Mouse (Mus musculus): ENCODE results near the gene Ifitm6. TPM values are rescaled to one million over a fixed set of nuclear protein-coding genes. Genes with fewer than 3 reads are reported as not detected.
A peak's percentile ranks its signal among the peaks of the same experiment; 100 is the strongest.

Gene Ifitm6
- polyA plus RNA-seq, 1 experiment from 2014 or later: 53.6 TPM

DNA sequence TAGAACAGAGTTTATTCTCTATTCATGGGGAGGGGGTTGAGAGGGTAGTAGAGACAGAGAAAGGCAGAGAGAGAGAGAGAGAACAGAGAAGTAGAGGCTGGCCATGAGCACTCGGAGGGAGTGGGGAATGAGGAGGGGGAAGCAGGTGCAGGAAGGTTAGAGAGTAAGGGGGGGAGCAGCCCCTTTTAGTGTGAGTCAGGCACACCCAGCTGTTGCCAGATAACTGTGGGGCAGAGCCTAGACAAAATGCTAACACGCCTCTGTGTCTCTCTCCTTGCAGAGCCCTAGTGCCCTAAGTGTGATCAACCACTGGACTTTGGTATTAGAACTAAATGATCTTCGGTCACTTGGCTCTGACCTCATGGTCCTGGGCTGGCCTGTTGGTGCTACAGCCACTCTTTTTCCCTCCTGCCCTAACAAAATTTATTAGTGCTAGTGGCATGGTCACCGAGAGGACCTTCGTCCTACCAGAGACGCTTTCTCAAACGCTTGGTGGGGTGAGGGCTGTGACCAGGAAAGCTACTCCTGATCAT lies 6.4 kb downstream of the Ifitm6 start:
- Histone ChIP-seq H3K4me3 (ENCODE audit: low read depth, low read length) (peak overlapping the region; percentile 52; the same call in 1 of the 2 replicates), H3K27ac (ENCODE audit: low read depth) (peak overlapping the region; percentile 87), H3K27me3 (ENCODE audit: insufficient read depth, low read length) (no peaks in the 10 kb centered on the region), H3K4me1 (ENCODE audit: insufficient read depth) (peaks cover 40% of the 10 kb centered on the region), H3K4me2 (ENCODE audit: low read depth, low read length) (peak overlapping the region; percentile 62), H3K9ac (replicated peaks) (peak overlapping the region; percentile 64), H3K9me3 (ENCODE audit: low read length) (no peaks in the 10 kb centered on the region), H3K36me3 (replicated peaks; ENCODE audit: insufficient read depth, low read length) (no peaks in the 10 kb centered on the region)
- WGBS (ENCODE audit: insufficient replicate concordance): 64% methylated on average over 7 of the region's 7 CpGs
- ATAC-seq: peak; percentile 20; the same call in 1 of the 2 replicates
- TF ChIP-seq EP300 (IDR thresholded peaks at IDR 0.05; ENCODE audit: low read depth) (no peak), CTCF (IDR thresholded peaks at IDR 0.05; ENCODE audit: low read depth) (no peak)
- DNase-seq: peak; percentile 21

DNA sequence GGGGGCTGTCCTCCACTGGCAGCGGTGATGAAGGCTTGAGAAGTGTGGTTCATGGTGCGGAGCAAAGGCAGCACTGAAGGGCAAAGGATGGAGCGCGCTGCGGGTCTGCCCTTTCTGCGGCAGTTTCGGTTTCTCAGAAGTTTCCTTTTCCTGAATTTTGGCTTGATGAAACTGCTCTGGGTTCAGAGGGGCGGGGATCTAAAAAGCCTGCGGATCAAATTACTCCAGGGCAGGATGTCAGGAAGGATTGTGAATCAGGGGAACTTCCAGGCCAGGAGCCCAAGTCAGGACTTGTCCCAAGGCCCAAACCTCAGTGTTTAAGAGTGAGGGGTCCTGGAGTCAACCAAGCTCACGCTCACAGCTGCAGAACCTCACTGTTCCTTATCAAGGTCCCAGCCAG lies 7.1 kb downstream of the Ifitm6 start, which contains the start of gene Ifitm3:
Ifitm3 (minus strand) TSS at position 178 of the 400 bp plus-strand sequence.
- ATAC-seq (no peak), DNase-seq (peak; percentile 47)
- Histone ChIP-seq H3K4me1 (ENCODE audit: insufficient read depth) (peaks cover 40% of the 10 kb centered on the region), H3K9me3 (ENCODE audit: low read length) (no peaks in the 10 kb centered on the region), H3K9ac (replicated peaks) (peak within 1 kb of the TSS; percentile 64), H3K27me3 (ENCODE audit: insufficient read depth, low read length) (no peaks in the 10 kb centered on the region), H3K4me3 (ENCODE audit: low read depth, low read length) (peak within 1 kb of the TSS; percentile 52), H3K4me2 (ENCODE audit: low read depth, low read length) (peak within 1 kb of the TSS; percentile 62), H3K36me3 (replicated peaks; ENCODE audit: insufficient read depth, low read length) (no peaks in the 10 kb centered on the region), H3K27ac (ENCODE audit: low read depth) (peak within 1 kb of the TSS; percentile 87)
- WGBS (ENCODE audit: insufficient replicate concordance): 13% methylated on average over 10 of the region's 10 CpGs
- TF ChIP-seq EP300 (IDR thresholded peaks at IDR 0.05; ENCODE audit: low read depth) (no peak), CTCF (IDR thresholded peaks at IDR 0.05; ENCODE audit: low read depth) (no peak)

DNA sequence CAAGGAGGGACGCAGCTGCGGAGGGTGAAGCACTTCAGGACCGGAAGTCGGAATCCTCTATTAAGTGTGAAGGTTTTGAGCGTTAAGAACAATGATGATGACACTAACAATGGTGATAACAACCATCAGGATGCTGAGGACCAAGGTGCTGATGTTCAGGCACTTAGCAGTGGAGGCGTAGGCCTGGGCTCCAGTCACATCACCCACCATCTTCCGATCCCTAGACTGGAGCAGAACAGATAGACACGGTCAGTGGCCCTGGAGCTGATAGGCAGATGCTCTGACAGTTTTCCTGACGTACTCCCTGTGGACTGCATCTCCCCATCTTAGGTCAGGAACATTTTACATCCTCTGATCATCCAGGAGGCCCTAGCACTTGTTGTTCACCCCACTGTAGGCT lies 8.1 kb downstream of the Ifitm6 start:
- ATAC-seq: no peak
- H3K9ac ChIP-seq (replicated peaks): peak overlapping the region; percentile 64

GRCm38 (mm10) chr7:141008938-141009660 lies 8.6 kb downstream of the Ifitm6 start:
- no peaks in the 10 kb centered on the region for H3K27me3 ChIP-seq (ENCODE audit: insufficient read depth, low read length)
- peak overlapping the region; percentile 62 for H3K4me2 ChIP-seq (ENCODE audit: low read depth, low read length)
- ATAC-seq (peak; percentile 81), DNase-seq (peak; percentile 88)
- peak overlapping the region; percentile 87 for H3K27ac ChIP-seq (ENCODE audit: low read depth)
- H3K4me1 ChIP-seq (ENCODE audit: insufficient read depth): peaks cover 40% of the 10 kb centered on the region
- WGBS (ENCODE audit: insufficient replicate concordance): 6% methylated on average over 20 of the region's 20 CpGs
- peak overlapping the region; percentile 64 for H3K9ac ChIP-seq (replicated peaks)
- H3K4me3 ChIP-seq (ENCODE audit: low read depth, low read length): peak overlapping the region; percentile 52
- TF ChIP-seq EP300 (IDR thresholded peaks at IDR 0.05; ENCODE audit: low read depth) (no peak), CTCF (IDR thresholded peaks at IDR 0.05; ENCODE audit: low read depth) (peak; percentile 95)
- H3K36me3 ChIP-seq (replicated peaks; ENCODE audit: insufficient read depth, low read length): no peaks in the 10 kb centered on the region
- H3K9me3 ChIP-seq (ENCODE audit: low read length): no peaks in the 10 kb centered on the region

More for the DNA sequence above, 8.1 kb downstream of the Ifitm6 start:
- Histone ChIP-seq H3K4me2 (ENCODE audit: low read depth, low read length) (peak overlapping the region; percentile 62), H3K9me3 (ENCODE audit: low read length) (no peaks in the 10 kb centered on the region), H3K4me3 (ENCODE audit: low read depth, low read length) (peak overlapping the region; percentile 52), H3K36me3 (replicated peaks; ENCODE audit: insufficient read depth, low read length) (no peaks in the 10 kb centered on the region), H3K27ac (ENCODE audit: low read depth) (peak overlapping the region; percentile 87), H3K27me3 (ENCODE audit: insufficient read depth, low read length) (no peaks in the 10 kb centered on the region), H3K4me1 (ENCODE audit: insufficient read depth) (peaks cover 40% of the 10 kb centered on the region)
- no peak for TF ChIP-seq EP300 (IDR thresholded peaks at IDR 0.05; ENCODE audit: low read depth)
- no peak for TF ChIP-seq CTCF (IDR thresholded peaks at IDR 0.05; ENCODE audit: low read depth)
- 73% methylated on average over 9 of the region's 9 CpGs for WGBS (ENCODE audit: insufficient replicate concordance)
- no peak for DNase-seq

GRCm38 (mm10) chr7:141008312-141008761 lies 9.4 kb downstream of the Ifitm6 start:
- peak overlapping the region; percentile 52 for H3K4me3 ChIP-seq (ENCODE audit: low read depth, low read length)

DNA sequence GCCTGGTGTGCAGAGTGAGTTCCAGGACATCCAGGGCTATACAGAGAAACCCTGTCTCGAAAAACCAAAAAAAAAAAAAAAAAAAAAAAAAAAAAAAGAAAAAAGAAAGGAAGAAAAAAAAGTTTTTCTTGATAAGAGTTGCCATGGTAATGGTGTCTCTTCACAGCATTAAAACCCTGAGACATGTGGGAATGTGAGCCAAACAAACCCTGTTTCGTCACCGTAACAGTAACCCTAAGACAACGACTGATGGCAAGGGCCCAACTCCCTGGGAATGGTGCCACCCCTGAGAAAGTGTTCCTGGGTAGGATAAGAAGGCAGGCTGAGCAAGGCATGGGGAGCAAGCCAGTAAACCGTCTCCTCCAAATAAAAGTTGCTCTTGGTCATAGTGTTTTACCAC lies 10.8 kb downstream of the Ifitm6 start:
- TF ChIP-seq CTCF (IDR thresholded peaks at IDR 0.05; ENCODE audit: low read depth): no peak
- TF ChIP-seq EP300 (IDR thresholded peaks at IDR 0.05; ENCODE audit: low read depth): no peak
- H3K4me2 ChIP-seq (ENCODE audit: low read depth, low read length): no peak overlapping the region
- no peak overlapping the region for H3K4me3 ChIP-seq (ENCODE audit: low read depth, low read length)
- ATAC-seq: no peak
- peaks cover 31% of the 10 kb centered on the region for H3K4me1 ChIP-seq (ENCODE audit: insufficient read depth)
- H3K36me3 ChIP-seq (replicated peaks; ENCODE audit: insufficient read depth, low read length): no peaks in the 10 kb centered on the region
- H3K27ac ChIP-seq (ENCODE audit: low read depth): peak overlapping the region; percentile 39; the same call in 1 of the 2 replicates
- 67% methylated on average over 5 of the region's 5 CpGs for WGBS (ENCODE audit: insufficient replicate concordance)
- no peaks in the 10 kb centered on the region for H3K9me3 ChIP-seq (ENCODE audit: low read length)
- no peak for DNase-seq
- H3K9ac ChIP-seq (replicated peaks): no peak overlapping the region
- no peaks in the 10 kb centered on the region for H3K27me3 ChIP-seq (ENCODE audit: insufficient read depth, low read length)

More at GRCm38 (mm10) chr7:141008312-141008761, 9.4 kb downstream of the Ifitm6 start:
- H3K27ac ChIP-seq (ENCODE audit: low read depth): peak overlapping the region; percentile 87; the same call in 1 of the 2 replicates
- no peaks in the 10 kb centered on the region for H3K9me3 ChIP-seq (ENCODE audit: low read length)
- ATAC-seq: peak; percentile 53
- H3K4me2 ChIP-seq (ENCODE audit: low read depth, low read length): peak overlapping the region; percentile 62
- DNase-seq: peak; percentile 69
- H3K9ac ChIP-seq (replicated peaks): no peak overlapping the region
- H3K27me3 ChIP-seq (ENCODE audit: insufficient read depth, low read length): no peaks in the 10 kb centered on the region
- TF ChIP-seq EP300 (IDR thresholded peaks at IDR 0.05; ENCODE audit: low read depth) (peak; percentile 43; the same call in 1 of the 2 replicates), CTCF (IDR thresholded peaks at IDR 0.05; ENCODE audit: low read depth) (peak; percentile 63)
- 3% methylated on average over 7 of the region's 7 CpGs for WGBS (ENCODE audit: insufficient replicate concordance)
- H3K4me1 ChIP-seq (ENCODE audit: insufficient read depth): peaks cover 39% of the 10 kb centered on the region
- no peaks in the 10 kb centered on the region for H3K36me3 ChIP-seq (replicated peaks; ENCODE audit: insufficient read depth, low read length)

All from liver, postnatal 0 days (tissue).